Mouse (Mus musculus) stomach, postnatal 0 days (tissue): ENCODE data around the gene Cbln4. TPM values are rescaled to one million over a fixed set of nuclear protein-coding genes. Genes with fewer than 3 reads are reported as not detected.
A peak's percentile ranks its signal among the peaks of the same experiment; 100 is the strongest.

Source experiments
- ATAC-seq: fragments of 200-750 bp; cut with Nextera tagmentation; 2 replicates; pipeline ENCODE4 v1.8.0; 2017; ENCODE audit not compliant: low FRiP score, low TSS enrichment
- DNase-seq: peaks from one replicate; pipeline ENCODE4 v3.0.0-alpha.2; 2016; ENCODE audit warnings: low spot score
- H3K27ac ChIP-seq: fragments of 300-500 bp; sonication (generic); replicated peaks from 2 replicates; pipeline ENCODE4 v1.5.1; 2014; ENCODE audit warnings: mild to moderate bottlenecking, control low read depth
- H3K27me3 ChIP-seq: fragments of 300-500 bp; sonication (generic); 2 replicates; pipeline ENCODE4 v1.6.1; 2014; ENCODE audit warnings: low read length; ENCODE audit not compliant: control insufficient read depth, insufficient read depth
- H3K36me3 ChIP-seq: fragments of 300-500 bp; sonication (generic); 2 replicates; pipeline ENCODE4 v1.6.1; 2014; ENCODE audit warnings: low read length, mixed read lengths; ENCODE audit not compliant: control insufficient read depth, insufficient read depth
- H3K4me1 ChIP-seq: fragments of 300-500 bp; sonication (generic); replicated peaks from 2 replicates; pipeline ENCODE4 v1.6.1; 2014; ENCODE audit warnings: antibody characterized with exemption; ENCODE audit not compliant: control insufficient read depth, insufficient read depth
- H3K4me2 ChIP-seq: fragments of 300-500 bp; sonication (generic); replicated peaks from 2 replicates; pipeline ENCODE4 v1.6.1; 2014; ENCODE audit warnings: low read depth, mild to moderate bottlenecking, control low read depth, moderate library complexity
- H3K4me3 ChIP-seq: fragments of 300-500 bp; sonication (generic); 2 replicates; pipeline ENCODE4 v1.5.1; 2014; ENCODE audit warnings: low read depth, low read length, control low read depth
- H3K9ac ChIP-seq: fragments of 300-500 bp; sonication (generic); 2 replicates; pipeline ENCODE4 v1.6.1; 2014; ENCODE audit warnings: mild to moderate bottlenecking, low read length, control low read depth, mixed read lengths
- H3K9me3 ChIP-seq: fragments of 300-500 bp; sonication (generic); 2 replicates; pipeline ENCODE4 v1.6.1; 2016; ENCODE audit warnings: low read length; ENCODE audit not compliant: control insufficient read depth
- CTCF ChIP-seq: IDR thresholded peaks from 2 replicates; pipeline ENCODE4 v1.5.1; 2016; ENCODE audit warnings: antibody characterized with exemption, low read depth, mild to moderate bottlenecking, moderate library complexity
- EP300 ChIP-seq: optimal IDR thresholded peaks from 2 replicates; pipeline ENCODE3; 2016; ENCODE audit warnings: antibody characterized with exemption
- WGBS: fragments of 180-500 bp; shearing (Covaris S2); extraction: QIAGEN DNeasy Blood & Tissue Kit; methylation state at CpG from one replicate; pipeline ENCODE4 v1.1.7; 2014; 5-methylcytosine and 5-hydroxymethylcytosine counted together
- polyA plus RNA-seq: library from polyadenylated mRNA; unstranded; fragments of >200 nt; fragmentation: Nextera tagmentation; extraction: Ambion mirVana; gene quantifications from 2 replicates; pipeline ENCODE4 v1.2.1, GENCODE M21; 2015

Cbln4 gene
- polyA plus RNA-seq, 1 experiment from 2014 or later = 0.30 TPM

DNA sequence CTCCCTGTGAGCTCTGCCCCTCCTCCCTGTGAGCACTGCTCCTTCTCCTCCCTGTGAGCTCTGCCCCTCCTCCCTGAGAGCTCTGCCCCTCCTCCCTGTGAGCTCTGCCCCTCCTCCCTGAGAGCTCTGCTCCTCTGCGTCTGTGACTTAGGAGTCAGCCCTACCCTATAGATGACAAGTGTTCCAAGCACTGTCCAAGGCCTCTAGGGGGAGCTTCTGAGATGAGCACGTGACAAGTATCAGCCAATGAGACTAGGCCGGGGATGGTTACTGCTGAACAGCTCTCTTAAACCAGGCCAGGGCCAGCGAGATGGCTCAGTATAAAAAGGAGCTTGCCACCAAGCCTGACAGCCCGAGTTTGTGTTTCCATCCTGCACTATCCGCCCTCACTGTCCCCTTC is 48.4 kb downstream of the Cbln4 start:
- H3K4me1 ChIP-seq = no peaks in the 10 kb centered on the region
- DNase-seq (no peak), ATAC-seq (no peak)
- H3K9me3 ChIP-seq = no peaks in the 10 kb centered on the region
- 66% methylated on average over 6 of the region's 6 CpGs for WGBS
- H3K27ac ChIP-seq = no peak overlapping the region
- TF ChIP-seq EP300 = no peak
- TF ChIP-seq CTCF = peak; percentile 30
- H3K27me3 ChIP-seq = no peaks in the 10 kb centered on the region
- no peaks in the 10 kb centered on the region for H3K36me3 ChIP-seq
- no peak overlapping the region for H3K9ac ChIP-seq
- H3K4me2 ChIP-seq = no peak overlapping the region
- no peak overlapping the region for H3K4me3 ChIP-seq

DNA sequence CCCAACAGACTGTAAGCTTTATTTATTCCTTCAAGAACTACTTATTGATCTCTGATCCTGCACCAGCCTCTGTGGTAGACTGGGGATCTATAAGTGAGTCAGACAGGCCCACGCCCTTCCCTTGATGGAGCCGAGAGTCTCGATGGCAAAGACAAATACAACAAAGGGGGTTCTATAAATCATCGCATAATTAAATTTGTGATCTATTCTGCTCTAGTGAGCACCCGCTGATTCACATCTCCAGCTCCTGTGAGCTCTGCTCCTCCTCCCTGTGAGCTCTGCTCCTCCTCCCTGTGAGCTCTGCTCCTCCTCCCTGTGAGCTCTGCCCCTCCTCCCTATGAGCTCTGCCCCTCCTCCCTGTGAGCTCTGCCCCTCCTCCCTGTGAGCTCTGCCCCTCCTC is 49.0 kb downstream of the Cbln4 start:
- Histone ChIP-seq H3K4me2 (no peak overlapping the region), H3K9me3 (no peaks in the 10 kb centered on the region), H3K36me3 (no peaks in the 10 kb centered on the region), H3K27ac (no peak overlapping the region), H3K4me1 (no peaks in the 10 kb centered on the region), H3K9ac (no peak overlapping the region), H3K4me3 (no peak overlapping the region), H3K27me3 (no peaks in the 10 kb centered on the region)
- WGBS = 74% methylated on average over 5 of the region's 5 CpGs
- DNase-seq (no peak), ATAC-seq (no peak)
- no peak for TF ChIP-seq CTCF
- TF ChIP-seq EP300 = no peak

DNA sequence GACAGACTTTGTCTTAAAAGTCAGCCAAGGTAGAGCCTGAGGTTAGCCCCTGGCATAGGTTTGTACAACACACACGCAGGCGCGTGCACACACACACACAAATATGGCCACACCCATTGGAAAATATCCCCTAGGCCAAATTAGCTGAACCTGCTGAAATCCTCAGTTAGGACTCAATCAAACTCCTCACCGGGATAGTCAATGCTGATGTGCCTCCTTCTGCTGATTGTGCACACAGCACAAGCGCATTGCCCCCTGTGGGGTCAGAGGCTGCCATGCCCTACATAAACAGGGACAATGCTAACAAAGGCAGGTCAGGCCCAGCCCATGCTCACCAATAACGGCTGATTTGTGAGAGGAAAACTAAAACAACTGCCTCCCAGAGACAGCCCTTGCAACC is 56.6 kb downstream of the Cbln4 start:
- H3K27me3 ChIP-seq = no peaks in the 10 kb centered on the region
- no peaks in the 10 kb centered on the region for H3K4me1 ChIP-seq
- DNase-seq (no peak), ATAC-seq (no peak)
- TF ChIP-seq EP300 (no peak), CTCF (no peak)
- H3K27ac ChIP-seq = no peak overlapping the region
- H3K36me3 ChIP-seq = no peaks in the 10 kb centered on the region
- no peak overlapping the region for H3K4me2 ChIP-seq
- 40% methylated on average over 6 of the region's 6 CpGs for WGBS
- H3K9ac ChIP-seq = no peak overlapping the region
- H3K4me3 ChIP-seq = no peak overlapping the region
- H3K9me3 ChIP-seq = no peaks in the 10 kb centered on the region

Other genes with a start within 250 kb of the Cbln4 start
- gene Mc3r, start 205.0 kb upstream of the Cbln4 start, polyA plus RNA-seq = not detected in 2 replicates